Mouse (Mus musculus) myocyte (in vitro differentiated cells): ENCODE results near the gene Asna1. TPM values are rescaled to one million over a fixed set of nuclear protein-coding genes. Genes with fewer than 3 reads are reported as not detected.

Experiments used
- H3K27me3 ChIP-seq: one replicate; pipeline ENCODE4 v1.6.1; 2011; ENCODE audit not compliant: control insufficient read depth, insufficient read depth, insufficient read length
- H3K36me3 ChIP-seq: one replicate; pipeline ENCODE4 v1.6.1; 2011; ENCODE audit not compliant: control insufficient read depth, insufficient read depth
- H3K4me2 ChIP-seq: one replicate; pipeline ENCODE4 v1.6.1; 2011; ENCODE audit warnings: low read depth, control low read depth
- H3K4me3 ChIP-seq: one replicate; pipeline ENCODE4 v1.5.1; 2011; ENCODE audit warnings: mild to moderate bottlenecking, control low read depth, moderate library complexity
- H3K79me2 ChIP-seq: one replicate; pipeline ENCODE4 v1.6.1; 2011; ENCODE audit not compliant: control insufficient read depth, insufficient read depth
- H3ac ChIP-seq: one replicate; pipeline ENCODE4 v1.6.1; 2011; ENCODE audit not compliant: control insufficient read depth, insufficient read length
- CEBPB ChIP-seq: IDR thresholded peaks from 2 replicates; pipeline ENCODE4 v1.6.1; 2011; ENCODE audit warnings: mild to moderate bottlenecking, moderate library complexity; ENCODE audit not compliant: poor library complexity, insufficient read depth, severe bottlenecking
- E2F4 ChIP-seq: IDR thresholded peaks from one replicate; pipeline ENCODE4 v1.6.1; 2011; ENCODE audit warnings: mild to moderate bottlenecking, control low read depth, moderate library complexity; ENCODE audit not compliant: insufficient read depth
- MAX ChIP-seq: IDR thresholded peaks from one replicate; pipeline ENCODE4 v1.6.1; 2011; ENCODE audit warnings: low read depth, mild to moderate bottlenecking, control low read depth
- MYOD1 ChIP-seq, 3 experiments: IDR thresholded peaks; one replicate each; pipeline ENCODE4 v1.6.1; 2011; ENCODE audit warnings: control low read depth in 2 of 3, low read depth in 2 of 3, mild to moderate bottlenecking in 2 of 3, moderate library complexity in 1 of 3; ENCODE audit not compliant: insufficient read length in 2 of 3, control insufficient read depth in 1 of 3
- MYOG ChIP-seq, 3 experiments: IDR thresholded peaks; one replicate each; pipeline ENCODE4 v1.6.1; 2011; ENCODE audit warnings: control low read depth in 2 of 3, low read depth in 2 of 3, mild to moderate bottlenecking in 2 of 3; ENCODE audit not compliant: insufficient read length in 2 of 3, control insufficient read depth in 1 of 3, insufficient read depth in 1 of 3
- POLR2A ChIP-seq: IDR thresholded peaks from one replicate; pipeline ENCODE4 v1.6.1; 2011; ENCODE audit warnings: low read depth, mild to moderate bottlenecking, control low read depth, moderate library complexity; ENCODE audit not compliant: insufficient read length
- POLR2AphosphoS2 ChIP-seq: IDR thresholded peaks from one replicate; pipeline ENCODE4 v1.6.1; 2011; ENCODE audit warnings: low read depth, control low read depth; ENCODE audit not compliant: insufficient read length
- REST ChIP-seq: IDR thresholded peaks from one replicate; pipeline ENCODE4 v1.6.1; 2011; ENCODE audit warnings: mild to moderate bottlenecking, control low read depth, moderate library complexity; ENCODE audit not compliant: insufficient read depth, insufficient read length
- SRF ChIP-seq: IDR thresholded peaks from one replicate; pipeline ENCODE4 v1.6.1; 2011; ENCODE audit warnings: low read depth; ENCODE audit not compliant: control insufficient read depth, insufficient read length
- TCF12 ChIP-seq: IDR thresholded peaks from one replicate; pipeline ENCODE4 v1.6.1; 2011; ENCODE audit warnings: mild to moderate bottlenecking, control low read depth; ENCODE audit not compliant: poor library complexity, insufficient read depth, severe bottlenecking
- TCF3 ChIP-seq: IDR thresholded peaks from one replicate; pipeline ENCODE4 v1.6.1; 2011; ENCODE audit warnings: low read depth, control low read depth; ENCODE audit not compliant: insufficient read length
- USF1 ChIP-seq: IDR thresholded peaks from one replicate; pipeline ENCODE4 v1.6.1; 2011; ENCODE audit warnings: low read depth, mild to moderate bottlenecking, control low read depth, moderate library complexity
- polyA plus RNA-seq: library from polyadenylated mRNA; unstranded; fragments of >200 nt; fragmentation: generic; extraction: Trizol; gene quantifications from one replicate; pipeline ENCODE4 v1.2.1, GENCODE M21; 2012; ENCODE audit warnings: missing spikeins

Asna1 gene
- polyA plus RNA-seq, 1 experiment: 204 TPM

GRCm38 (mm10) chr8:84997649-84998295 lies 27.3 kb downstream of the Asna1 start:
- no peak overlapping the region for H3ac ChIP-seq
- H3K27me3 ChIP-seq: no peaks in the 10 kb centered on the region
- no peak overlapping the region for H3K4me3 ChIP-seq
- peak overlapping the region; percentile 51 for H3K4me2 ChIP-seq
- TF ChIP-seq MYOD1 (IDR thresholded peaks at IDR 0.05; ENCODE audit: control insufficient read depth in 1 of 3, insufficient read length in 2 of 3, low read depth in 2 of 3) (peak in 1 of 3 experiments; percentile 69), E2F4 (no peak), SRF (peak; percentile 53), REST (no peak), TCF3 (no peak), POLR2AphosphoS2 (no peak), MYOG (IDR thresholded peaks at IDR 0.05; ENCODE audit: control insufficient read depth in 1 of 3, insufficient read depth in 1 of 3, insufficient read length in 2 of 3, low read depth in 2 of 3) (peak in 2 of 3 experiments; percentile 66 to 77), POLR2A (no peak)
- no peaks in the 10 kb centered on the region for H3K36me3 ChIP-seq
- no peaks in the 10 kb centered on the region for H3K79me2 ChIP-seq

DNA sequence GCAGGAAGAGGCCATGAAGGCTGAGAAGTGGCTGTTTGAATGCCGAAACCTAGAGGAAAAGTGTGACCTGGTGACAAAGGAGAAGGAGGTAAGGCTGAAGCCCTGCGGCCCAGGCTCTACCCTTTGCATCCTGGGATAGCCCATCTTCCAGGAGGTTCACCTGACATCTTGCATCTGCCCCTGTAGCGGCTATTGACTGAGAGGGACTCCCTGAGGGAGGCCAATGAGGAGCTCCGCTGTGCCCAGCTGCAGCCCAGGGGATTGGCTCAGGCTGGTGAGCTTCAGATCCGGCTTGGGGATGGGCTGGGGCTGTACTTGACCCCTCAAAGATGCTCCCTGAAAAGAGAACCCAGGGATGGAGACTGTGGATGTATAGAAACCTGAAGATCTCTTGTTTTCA lies 28.1 kb downstream of the Asna1 start:
- H3K4me2 ChIP-seq: no peak overlapping the region
- H3K79me2 ChIP-seq: no peaks in the 10 kb centered on the region
- TF ChIP-seq USF1 (no peak), SRF (no peak), CEBPB (no peak), MYOG (IDR thresholded peaks at IDR 0.05; ENCODE audit: control insufficient read depth in 1 of 3, insufficient read depth in 1 of 3, insufficient read length in 2 of 3, low read depth in 2 of 3) (no peak), MAX (no peak), POLR2AphosphoS2 (no peak), POLR2A (no peak), MYOD1 (IDR thresholded peaks at IDR 0.05; ENCODE audit: control insufficient read depth in 1 of 3, insufficient read length in 2 of 3, low read depth in 2 of 3) (no peak), REST (no peak)
- no peaks in the 10 kb centered on the region for H3K36me3 ChIP-seq
- no peak overlapping the region for H3K4me3 ChIP-seq
- no peaks in the 10 kb centered on the region for H3K27me3 ChIP-seq
- no peak overlapping the region for H3ac ChIP-seq

DNA sequence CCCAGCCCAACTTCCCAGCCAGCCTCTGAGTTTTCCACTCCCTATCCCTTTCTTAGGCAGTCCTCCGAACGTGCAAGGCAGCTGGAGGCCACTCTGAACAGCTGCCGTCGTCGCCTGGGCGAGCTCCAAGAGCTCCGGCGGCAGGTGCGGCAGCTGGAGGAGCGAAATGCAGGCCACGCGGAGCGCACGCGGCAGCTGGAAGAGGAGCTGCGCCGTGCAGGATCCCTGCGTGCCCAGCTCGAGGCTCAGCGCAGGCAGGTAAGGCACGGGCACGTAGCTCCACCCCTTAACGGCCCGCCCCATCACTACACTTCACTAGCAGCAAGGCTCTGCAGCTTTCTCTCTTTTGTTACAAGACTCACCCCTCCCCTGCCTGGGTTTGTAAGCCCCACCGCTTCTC lies 29.4 kb downstream of the Asna1 start:
- H3K4me3 ChIP-seq: no peak overlapping the region
- TF ChIP-seq MYOD1 (IDR thresholded peaks at IDR 0.05; ENCODE audit: control insufficient read depth in 1 of 3, insufficient read length in 2 of 3, low read depth in 2 of 3): peak in 2 of 3 experiments; percentile 86 to 95
- TF ChIP-seq TCF3: no peak
- peak in 2 of 3 experiments; percentile 93 to 97 for TF ChIP-seq MYOG (IDR thresholded peaks at IDR 0.05; ENCODE audit: control insufficient read depth in 1 of 3, insufficient read depth in 1 of 3, insufficient read length in 2 of 3, low read depth in 2 of 3)

DNA sequence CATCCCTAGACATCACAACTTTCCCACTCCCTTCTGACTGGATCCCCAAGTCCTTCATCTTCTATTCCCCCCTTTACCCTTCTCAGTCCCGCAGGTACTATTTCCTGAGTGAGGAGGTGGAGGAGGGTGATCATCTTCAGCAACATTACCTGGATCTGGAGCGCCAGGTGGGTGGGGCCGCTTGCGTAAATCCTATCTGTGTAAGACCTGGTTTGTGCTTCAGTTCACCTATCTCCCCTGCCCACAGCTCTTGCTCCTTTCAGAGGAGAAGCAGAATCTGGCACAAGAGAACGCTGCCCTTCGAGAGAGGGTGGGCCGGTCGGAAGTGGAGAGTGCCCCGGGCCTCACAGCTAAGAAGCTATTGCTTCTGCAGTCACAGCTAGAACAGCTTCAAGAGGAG lies 30.7 kb downstream of the Asna1 start:
- Histone ChIP-seq H3K27me3 (no peaks in the 10 kb centered on the region), H3K79me2 (no peaks in the 10 kb centered on the region), H3K4me3 (no peak overlapping the region), H3K36me3 (no peaks in the 10 kb centered on the region), H3K4me2 (no peak overlapping the region), H3ac (no peak overlapping the region)
- TF ChIP-seq TCF3: no peak
- TF ChIP-seq E2F4: no peak
- TF ChIP-seq REST: no peak
- no peak for TF ChIP-seq MYOG (IDR thresholded peaks at IDR 0.05; ENCODE audit: control insufficient read depth in 1 of 3, insufficient read depth in 1 of 3, insufficient read length in 2 of 3, low read depth in 2 of 3)
- TF ChIP-seq POLR2AphosphoS2: no peak
- TF ChIP-seq MAX: no peak

More for the DNA sequence above, 29.4 kb downstream of the Asna1 start:
- no peak overlapping the region for H3ac ChIP-seq
- no peaks in the 10 kb centered on the region for H3K79me2 ChIP-seq
- H3K4me2 ChIP-seq: no peak overlapping the region
- no peaks in the 10 kb centered on the region for H3K36me3 ChIP-seq
- no peaks in the 10 kb centered on the region for H3K27me3 ChIP-seq

GRCm38 (mm10) chr8:84990836-84991235 lies 34.2 kb downstream of the Asna1 start:
- H3K4me3 ChIP-seq: peak overlapping the region; percentile 38
- H3K79me2 ChIP-seq: no peaks in the 10 kb centered on the region
- TF ChIP-seq TCF3 (no peak), TCF12 (no peak), CEBPB (no peak), E2F4 (no peak), USF1 (peak; percentile 57), POLR2AphosphoS2 (no peak), MYOG (IDR thresholded peaks at IDR 0.05; ENCODE audit: control insufficient read depth in 1 of 3, insufficient read depth in 1 of 3, insufficient read length in 2 of 3, low read depth in 2 of 3) (no peak), SRF (no peak), REST (no peak), MAX (no peak), MYOD1 (IDR thresholded peaks at IDR 0.05; ENCODE audit: control insufficient read depth in 1 of 3, insufficient read length in 2 of 3, low read depth in 2 of 3) (peak in 1 of 3 experiments; percentile 28), POLR2A (no peak)

More at GRCm38 (mm10) chr8:84990836-84991235, 34.2 kb downstream of the Asna1 start:
- H3K36me3 ChIP-seq: no peaks in the 10 kb centered on the region
- H3K27me3 ChIP-seq: no peaks in the 10 kb centered on the region
- H3ac ChIP-seq: no peak overlapping the region
- peak overlapping the region; percentile 92 for H3K4me2 ChIP-seq
